Mouse (Mus musculus): ENCODE measurements around the gene Tmem270. TPM values are rescaled to one million over a fixed set of nuclear protein-coding genes. Genes with fewer than 3 reads are reported as not detected.
A peak's percentile ranks its signal among the peaks of the same experiment; 100 is the strongest.

The Tmem270 gene
- total RNA-seq, 2 experiments from 2014 or later, result not detected

DNA sequence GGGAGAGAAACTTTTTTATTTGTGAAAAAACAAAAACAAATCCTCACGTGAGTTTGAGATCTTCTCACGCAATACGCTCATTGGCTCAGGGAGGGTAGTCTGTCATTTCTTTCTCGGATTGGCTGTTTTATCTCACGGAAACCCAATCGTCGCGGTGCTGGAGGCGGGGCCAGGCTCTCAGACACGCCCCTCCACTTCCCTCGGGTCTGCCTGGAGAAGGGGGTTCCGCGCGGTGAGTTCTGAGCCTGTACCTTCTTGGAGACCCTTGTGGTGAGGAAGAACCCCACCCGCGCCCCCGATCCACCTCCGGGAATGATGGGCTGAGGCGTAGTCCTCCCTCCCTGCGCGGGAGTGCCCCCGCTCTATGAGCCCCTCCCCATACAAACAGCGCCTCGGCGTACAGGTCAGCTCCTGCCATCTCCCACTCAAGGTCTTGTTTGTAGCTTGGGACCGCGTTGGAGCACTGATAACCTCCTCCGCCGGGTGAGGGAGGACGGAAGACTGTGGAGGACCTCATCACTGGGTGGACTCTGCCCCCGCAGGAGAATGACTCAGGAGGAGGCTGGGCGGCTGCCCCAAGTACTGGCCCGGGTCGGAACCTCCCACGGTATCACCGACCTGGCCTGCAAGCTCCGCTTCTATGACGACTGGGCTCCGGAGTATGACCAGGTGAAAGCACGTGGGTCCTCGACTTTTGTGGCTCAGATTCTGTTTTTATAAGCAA is 25.8 kb upstream of the Tmem270 start, which contains the start of gene Mettl27:
TSS of gene Mettl27 (plus strand) at position 190 of the 724 bp plus-strand sequence.
- DNase-seq (ENCODE audit: low spot score), result peak; percentile 80
- intact Hi-C loops (cut with DNase I), result loop anchor here (1.0 kb wide), 1 partner anchor 33 kb away; no protein-coding TSS in a partner anchor

DNA sequence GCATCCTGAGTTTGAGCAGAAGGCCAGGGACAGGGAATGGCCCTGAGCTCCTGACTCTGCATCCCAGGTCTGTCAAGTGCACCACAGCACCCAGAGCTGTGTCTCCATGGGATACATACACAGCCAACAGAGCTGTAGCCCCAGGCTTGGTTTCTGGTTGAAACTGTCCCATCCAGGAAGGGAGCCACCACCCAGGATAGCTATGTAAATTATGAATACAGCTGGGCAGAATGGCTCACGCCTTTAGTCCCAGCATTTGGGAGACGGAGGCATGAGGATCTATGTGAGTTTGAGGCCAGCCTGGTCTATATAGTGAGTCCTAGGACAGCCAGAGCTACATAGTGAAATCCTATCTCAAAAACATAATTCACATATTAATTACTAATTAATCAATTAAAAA is 23.5 kb upstream of the Tmem270 start:
- intact Hi-C loops (cut with DNase I), result no loop called here
- no peak for DNase-seq (ENCODE audit: low spot score)

- intact Hi-C loops (cut with DNase I), result no loop called here
- no peak for DNase-seq (ENCODE audit: low spot score)
These were observed 20.2 kb upstream of the Tmem270 start for GRCm38 (mm10) chr5:134926726-134927125.

- intact Hi-C loops (cut with DNase I), result no loop called here
- DNase-seq (ENCODE audit: low spot score), result no peak
These were observed 16.6 kb upstream of the Tmem270 start for GRCm38 (mm10) chr5:134923141-134923540.

DNA sequence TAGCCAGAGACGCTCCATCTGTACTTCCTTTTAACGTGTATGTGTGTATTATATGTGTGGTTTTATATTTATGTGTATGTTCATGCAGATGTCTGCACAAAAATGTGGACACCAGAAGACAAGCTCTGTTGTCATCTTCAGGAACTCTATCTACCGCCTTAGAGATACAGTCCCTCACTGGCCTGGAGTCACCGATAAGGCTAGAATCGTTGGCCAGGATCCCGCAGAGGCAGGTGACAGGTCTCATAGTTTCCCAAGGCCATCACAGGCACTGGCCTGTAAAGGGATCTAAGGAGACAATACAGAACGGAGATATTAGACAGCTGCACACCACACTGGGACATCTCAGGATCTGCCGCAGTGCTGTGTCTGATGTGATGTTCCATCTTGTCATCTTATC is 14.6 kb upstream of the Tmem270 start:
- intact Hi-C loops (cut with DNase I), result no loop called here
- no peak for DNase-seq (ENCODE audit: low spot score)

DNA sequence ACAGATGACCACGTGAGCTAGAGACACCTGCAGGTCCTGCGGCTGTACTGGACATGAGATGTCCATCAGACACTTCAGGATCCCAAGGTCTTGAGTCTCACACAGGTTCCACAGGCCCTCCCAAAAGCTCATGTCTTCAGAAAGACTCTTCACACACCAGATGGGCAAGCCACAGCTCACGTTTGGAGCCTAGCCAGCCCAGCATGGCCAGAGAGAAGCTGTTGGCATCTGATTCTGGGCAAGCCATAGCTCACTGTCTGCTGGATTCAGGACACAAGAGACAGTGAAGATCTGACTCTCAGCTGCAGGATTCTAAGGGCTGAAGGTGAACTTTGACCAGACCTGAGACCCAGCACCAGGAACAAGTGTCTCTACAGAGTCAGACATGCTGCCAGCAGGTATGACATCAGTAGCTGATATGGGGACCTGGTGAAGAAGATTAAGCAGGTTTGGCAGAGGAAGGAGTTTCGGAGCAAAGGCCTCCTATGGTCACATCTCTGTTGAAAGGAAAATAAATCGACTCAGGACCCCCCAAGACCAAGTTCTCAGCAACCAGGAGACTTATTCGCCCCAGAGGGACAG is 13.7 kb upstream of the Tmem270 start:
- no peak for DNase-seq (ENCODE audit: low spot score)
- intact Hi-C loops (cut with DNase I), result no loop called here

DNA sequence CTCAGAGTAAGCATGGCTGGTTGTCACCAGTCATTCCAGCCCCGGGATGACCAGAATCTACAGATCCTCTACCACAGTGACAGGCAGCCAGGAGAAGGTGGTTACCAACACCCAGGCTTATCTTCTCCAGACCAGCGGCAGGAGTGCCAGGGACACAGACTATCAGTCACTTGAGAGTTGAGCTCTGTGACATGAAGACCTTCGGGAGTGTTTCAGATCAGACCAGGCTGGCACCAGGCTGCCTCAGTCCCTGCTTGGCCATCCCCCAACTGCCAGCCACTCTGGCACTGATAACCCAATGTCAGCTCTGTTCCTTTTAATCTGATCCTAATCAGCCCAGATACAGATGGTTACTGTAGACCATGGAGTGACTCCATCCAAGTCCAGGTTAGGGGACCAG is 12.6 kb upstream of the Tmem270 start:
- intact Hi-C loops (cut with DNase I), result no loop called here
- no peak for DNase-seq (ENCODE audit: low spot score)

DNA sequence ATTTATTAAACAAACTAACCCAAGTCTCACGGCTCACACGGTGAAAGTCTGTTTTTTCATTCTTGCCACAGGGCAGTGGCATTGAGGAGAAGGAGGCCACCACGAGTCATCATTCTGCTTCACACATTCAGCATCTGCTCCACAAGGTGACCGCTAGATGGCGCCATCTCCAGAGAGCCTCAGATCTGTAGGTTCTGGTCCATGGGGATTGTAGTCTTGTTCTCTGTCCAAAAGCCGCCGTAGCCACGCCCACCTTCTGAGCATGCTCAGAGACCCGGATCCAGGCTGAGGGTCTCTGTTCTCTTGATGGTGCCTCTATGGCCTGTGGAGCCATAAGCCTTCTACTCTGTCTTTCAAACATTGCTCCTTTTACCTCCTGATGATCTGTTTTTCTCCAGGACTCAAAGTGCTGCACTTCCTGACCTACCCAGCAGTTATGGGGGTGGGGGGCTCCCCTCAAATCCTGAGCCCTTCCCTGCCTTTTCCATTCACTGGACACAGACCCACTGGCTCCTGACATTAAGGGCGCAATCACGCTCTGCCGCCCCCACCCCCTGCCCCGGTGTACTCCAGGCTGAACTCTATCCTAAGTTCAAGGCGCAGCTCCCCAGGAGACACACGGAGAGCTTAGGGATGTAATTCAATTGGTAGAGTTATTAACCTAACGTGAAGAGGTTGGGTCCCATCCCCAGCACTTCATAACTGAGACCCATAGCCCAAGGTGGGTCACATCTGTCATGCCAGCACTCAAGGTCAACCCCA is 11.7 kb upstream of the Tmem270 start:
- no peak for DNase-seq (ENCODE audit: low spot score)
- intact Hi-C loops (cut with DNase I), result no loop called here

DNA sequence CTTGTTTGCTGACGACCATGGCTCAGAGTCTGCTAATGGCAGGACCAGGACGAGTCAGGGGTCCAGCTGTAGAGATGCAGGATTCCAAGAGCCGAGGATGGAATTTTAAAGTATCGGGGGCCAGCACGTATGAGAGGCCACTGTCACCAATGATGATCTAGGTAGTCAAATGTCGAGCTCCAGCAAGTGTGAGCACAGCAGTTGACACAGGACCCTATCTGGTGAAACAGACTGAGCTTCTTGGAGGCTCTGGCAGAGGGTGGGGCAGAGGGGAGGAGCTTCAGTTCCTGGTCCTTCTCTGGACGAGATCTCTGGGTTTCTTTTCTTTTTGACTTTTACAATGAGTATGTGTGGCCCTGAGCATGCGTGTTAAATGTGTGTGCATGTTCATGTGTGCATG is 8.8 kb upstream of the Tmem270 start, which contains the start of gene Cldn13:
TSS of gene Cldn13 (minus strand) at position 216 of the 400 bp plus-strand sequence.
- no peak for DNase-seq (ENCODE audit: low spot score)
- intact Hi-C loops (cut with DNase I), result no loop called here

GRCm38 (mm10) chr5:134914510-134914909 is 8.0 kb upstream of the Tmem270 start:
- intact Hi-C loops (cut with DNase I), result no loop called here
- DNase-seq (ENCODE audit: low spot score), result no peak

DNA sequence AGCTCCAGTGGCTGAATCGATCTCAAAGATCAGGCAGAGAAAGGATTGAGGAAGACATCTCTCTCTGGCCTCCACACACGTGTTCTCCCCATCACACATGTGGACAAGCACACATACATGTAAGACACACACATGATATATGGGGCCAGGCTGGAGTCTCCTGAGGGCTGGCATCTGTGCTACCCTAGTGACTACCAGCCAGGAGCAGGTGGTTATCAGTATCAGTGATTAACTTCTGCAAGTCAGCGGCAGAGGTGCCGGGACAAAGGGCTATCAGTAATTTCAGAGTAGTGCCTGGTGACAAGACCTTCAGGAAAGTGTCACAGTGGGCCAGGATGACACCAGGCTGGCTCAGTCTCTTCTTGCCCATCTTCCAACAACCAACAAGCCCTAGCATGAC is 7.2 kb upstream of the Tmem270 start:
- intact Hi-C loops (cut with DNase I), result no loop called here
- no peak for DNase-seq (ENCODE audit: low spot score)

GRCm38 (mm10) chr5:134913352-134913751 is 6.8 kb upstream of the Tmem270 start:
- intact Hi-C loops (cut with DNase I), result no loop called here
- DNase-seq (ENCODE audit: low spot score), result no peak

DNA sequence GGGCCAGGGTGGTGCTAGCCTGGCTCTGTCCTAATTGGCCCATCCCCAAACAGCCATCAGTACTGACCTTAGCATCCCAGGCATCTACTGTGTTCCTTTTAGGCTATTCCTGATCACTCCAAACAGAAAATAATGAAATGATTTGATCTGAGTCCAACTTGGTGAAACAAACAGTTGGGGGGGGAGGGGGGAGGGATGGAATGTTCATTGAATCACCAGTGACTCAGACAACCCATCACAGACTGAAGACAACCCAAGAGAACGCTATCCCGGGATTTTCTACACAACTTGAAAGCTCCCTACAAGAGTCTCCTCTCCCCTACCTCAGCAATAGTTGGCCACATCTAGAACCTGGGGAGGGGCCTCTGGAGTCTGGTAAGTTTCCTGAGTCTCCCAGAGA is 5.4 kb upstream of the Tmem270 start:
- no peak for DNase-seq (ENCODE audit: low spot score)
- intact Hi-C loops (cut with DNase I), result no loop called here

- DNase-seq (ENCODE audit: low spot score), result peak; percentile 71
- intact Hi-C loops (cut with DNase I), result loop anchor here (1.0 kb wide), 1 partner anchor 58 kb away; no protein-coding TSS in a partner anchor
These were observed 602 bp upstream of the Tmem270 start for GRCm38 (mm10) chr5:134907135-134907534.

GRCm38 (mm10) chr5:134901644-134902027 is 4.9 kb downstream of the Tmem270 start:
- intact Hi-C loops (cut with DNase I), result loop anchor here (1.0 to 5.0 kb wide), 4 partner anchors 153 to 407 kb away; no protein-coding TSS in a partner anchor
- DNase-seq (ENCODE audit: low spot score), result no peak

DNA sequence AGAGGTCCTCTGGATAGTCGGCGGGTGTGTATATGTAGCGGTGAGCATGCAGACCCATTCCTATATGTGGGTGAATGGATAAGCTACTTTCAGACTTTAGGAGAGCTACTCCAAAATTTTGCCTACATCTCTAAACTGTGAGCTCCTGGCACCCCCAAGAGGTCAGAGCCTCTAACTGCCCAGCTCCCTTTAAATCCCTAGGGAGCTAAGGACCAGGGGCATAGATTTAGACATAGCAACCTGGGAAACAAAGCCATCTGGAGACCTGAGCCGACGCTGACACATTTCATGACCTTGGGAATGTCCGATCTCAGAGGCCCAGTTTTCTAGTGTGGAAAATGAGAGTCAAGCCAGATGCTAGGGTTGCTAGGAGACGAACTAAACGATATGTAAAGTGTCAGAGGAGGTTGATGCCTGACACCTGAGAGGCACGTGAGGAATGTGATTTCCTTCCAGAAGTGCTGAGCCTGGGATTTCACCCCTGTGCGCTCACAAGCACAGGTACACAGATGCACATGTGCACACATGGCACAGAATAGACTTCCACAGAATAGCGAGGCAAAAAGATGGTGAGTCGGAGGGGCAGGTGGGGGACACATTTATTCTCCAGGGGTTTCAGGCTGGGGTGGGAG is 5.4 kb downstream of the Tmem270 start:
- intact Hi-C loops (cut with DNase I), result loop anchor here (1.0 to 5.0 kb wide), 4 partner anchors 153 to 406 kb away; no protein-coding TSS in a partner anchor
- DNase-seq (ENCODE audit: low spot score), result peak; percentile 32

- intact Hi-C loops (cut with DNase I), result no loop called here
- no peak for DNase-seq (ENCODE audit: low spot score)
These were observed 8.9 kb downstream of the Tmem270 start for GRCm38 (mm10) chr5:134897596-134897995.

DNA sequence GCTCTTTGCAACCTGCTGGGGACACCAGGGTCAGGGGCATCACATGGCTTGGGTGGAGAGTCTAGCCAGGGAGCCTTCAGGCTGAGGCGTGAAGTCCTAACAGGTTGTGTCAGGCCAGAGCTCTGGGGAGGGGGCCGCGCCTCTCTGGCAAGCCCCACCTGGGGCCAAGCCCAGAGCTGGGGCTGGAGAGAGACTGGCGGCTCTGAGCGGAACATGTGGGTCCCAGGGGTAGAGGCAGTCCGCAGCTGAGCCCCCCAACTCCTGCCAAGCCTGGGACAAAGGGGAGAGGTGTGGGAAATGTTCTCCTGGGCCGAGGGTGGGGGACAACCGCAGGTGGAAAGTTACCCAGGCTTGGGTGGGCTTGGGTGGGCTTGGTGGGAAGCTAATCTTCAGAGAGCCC is 9.6 kb downstream of the Tmem270 start:
- intact Hi-C loops (cut with DNase I), result no loop called here
- DNase-seq (ENCODE audit: low spot score), result no peak

DNA sequence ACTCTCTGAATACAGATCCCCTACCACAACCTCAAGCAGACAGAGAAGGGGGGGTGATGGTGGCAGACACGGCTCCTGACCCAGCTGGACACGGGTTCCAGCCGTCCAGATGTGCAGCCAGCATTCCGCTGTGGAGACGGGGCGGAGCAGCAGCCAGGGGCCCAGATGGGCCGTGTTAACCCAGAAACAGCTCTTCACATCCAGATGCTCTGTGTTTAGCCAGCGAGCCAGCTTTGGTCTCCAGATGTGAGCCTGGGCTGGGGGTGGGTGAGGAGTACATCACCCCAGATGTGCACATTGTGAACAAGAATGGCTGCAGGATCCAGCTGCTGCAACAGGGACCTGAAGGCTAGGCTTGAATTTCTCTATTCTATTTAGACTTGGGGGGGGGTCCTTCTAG is 11.2 kb downstream of the Tmem270 start:
- DNase-seq (ENCODE audit: low spot score), result peak; percentile 56
- intact Hi-C loops (cut with DNase I), result no loop called here

- no peak for DNase-seq (ENCODE audit: low spot score)
- intact Hi-C loops (cut with DNase I), result no loop called here
These were observed 13.8 kb downstream of the Tmem270 start for GRCm38 (mm10) chr5:134892717-134893116.
